Mouse (Mus musculus) CD4-positive, CD25-positive, alpha-beta regulatory T cell, adult 2 months (primary cell): Measurements from ENCODE around the gene Stat5a.

ENCODE experiments used
- DNase-seq: peaks from one replicate; pipeline ENCODE4 v3.0.0-alpha.2; 2012; ENCODE audit warnings: low read depth, low spot score

Stat5a gene

GRCm38 (mm10) chr11:100860198-100861048 is 1.3 kb downstream of the Stat5a start:
- peak; percentile 95 for DNase-seq

GRCm38 (mm10) chr11:100861335-100861734 is 2.2 kb downstream of the Stat5a start:
- no peak for DNase-seq

- peak; percentile 71 for DNase-seq
Observed at GRCm38 (mm10) chr11:100861836-100862235, 2.7 kb downstream of the Stat5a start.

- no peak for DNase-seq
Observed at GRCm38 (mm10) chr11:100863141-100863540, 4.0 kb downstream of the Stat5a start.

GRCm38 (mm10) chr11:100865618-100866017 is 6.5 kb downstream of the Stat5a start:
- DNase-seq = no peak

- DNase-seq = no peak
Observed at GRCm38 (mm10) chr11:100870256-100870967, 11.3 kb downstream of the Stat5a start.

- no peak for DNase-seq
Observed at GRCm38 (mm10) chr11:100870968-100871350, 11.8 kb downstream of the Stat5a start.

- no peak for DNase-seq
Observed at GRCm38 (mm10) chr11:100875761-100876160, 16.6 kb downstream of the Stat5a start.

- no peak for DNase-seq
Observed at GRCm38 (mm10) chr11:100879321-100880078, 20.3 kb downstream of the Stat5a start.

- no peak for DNase-seq
Observed at GRCm38 (mm10) chr11:100883640-100884039, 24.5 kb downstream of the Stat5a start.

GRCm38 (mm10) chr11:100885472-100885871 is 26.3 kb downstream of the Stat5a start:
- no peak for DNase-seq

- no peak for DNase-seq
Observed at GRCm38 (mm10) chr11:100886188-100886740, 27.1 kb downstream of the Stat5a start.

GRCm38 (mm10) chr11:100887236-100887635 is 28.1 kb downstream of the Stat5a start:
- no peak for DNase-seq

GRCm38 (mm10) chr11:100887764-100888163 is 28.6 kb downstream of the Stat5a start:
- DNase-seq = no peak

- no peak for DNase-seq
Observed at GRCm38 (mm10) chr11:100888348-100888820, 29.2 kb downstream of the Stat5a start.

GRCm38 (mm10) chr11:100890481-100890880 is 31.3 kb downstream of the Stat5a start:
- DNase-seq = no peak

GRCm38 (mm10) chr11:100891256-100892123 is 32.3 kb downstream of the Stat5a start:
- DNase-seq = peak; percentile 63

- no peak for DNase-seq
Observed at GRCm38 (mm10) chr11:100892435-100892834, 33.3 kb downstream of the Stat5a start.

GRCm38 (mm10) chr11:100893482-100893881 is 34.3 kb downstream of the Stat5a start:
- peak; percentile 95 for DNase-seq

- no peak for DNase-seq
Observed at GRCm38 (mm10) chr11:100894146-100894918, 35.2 kb downstream of the Stat5a start.
